Comparison of ENCODE assay signal across 8 mouse cellular contexts in genomic region chrX:155216271-155216670, GRCm38 (mm10). TPM values are rescaled to one million over a fixed set of nuclear protein-coding genes. Genes with fewer than 3 reads are reported as not detected.
DNase-seq lines count a peak whose midpoint lies in the region; ATAC-seq and TF ChIP-seq lines count a peak whose summit lies in the region.

Sat1 (minus strand) TSS chrX:155216449.

- in situ Hi-C loops in Patski (cut with MboI; ENCODE audit: low pct_unique_long_range_greater_than_20kb) = loop anchor here (5.0 to 10.0 kb wide), 3 partner anchors 41 to 99 kb away; no protein-coding TSS in a partner anchor

- H3K4me3 ChIP-seq in hindbrain, embryonic 14.5 days (replicated peaks; ENCODE audit: low read length) = peak within 1 kb of the TSS; percentile 44

- ATAC-seq in Patski = peak; percentile 93
- peak; percentile 99 for ATAC-seq in hindbrain, embryonic 14.5 days (ENCODE audit: low FRiP score)

- no peaks in the 10 kb centered on the region for H3K36me3 ChIP-seq in hindbrain, embryonic 14.5 days (replicated peaks; ENCODE audit: control insufficient read depth, insufficient read depth)

- no peaks in the 10 kb centered on the region for H3K9me3 ChIP-seq in hindbrain, embryonic 14.5 days (ENCODE audit: control insufficient read depth, low read length)

- peaks cover 4% of the 10 kb centered on the region for H3K27me3 ChIP-seq in Patski
- H3K27me3 ChIP-seq in hindbrain, embryonic 14.5 days (ENCODE audit: control insufficient read depth, insufficient read depth, low read length) = no peaks in the 10 kb centered on the region

- POLR2A ChIA-PET in Patski (lab: Charles Lee) = interaction anchor here (0.7 kb wide), 1 partner anchor 11 kb away, joined by 4 read pairs; no protein-coding TSS in a partner anchor

- H3K4me2 ChIP-seq in hindbrain, embryonic 14.5 days (replicated peaks) = peak within 1 kb of the TSS; percentile 57

- CTCF ChIA-PET in Patski (lab: Charles Lee) = interaction anchor here (1.1 to 1.7 kb wide), 4 partner anchors 41 to 88 kb away, joined by 3 to 6 read pairs (median 4); no protein-coding TSS in a partner anchor

- peak; percentile 71 for TF ChIP-seq CTCF in Patski (IDR thresholded peaks at IDR 0.05)

- peak within 1 kb of the TSS; percentile 53 for H3K9ac ChIP-seq in hindbrain, embryonic 14.5 days

- 12% methylated on average over 26 of the region's 26 CpGs for WGBS in hindbrain, embryonic 14.5 days

- H3K4me1 ChIP-seq in hindbrain, embryonic 14.5 days (replicated peaks; ENCODE audit: control insufficient read depth, insufficient read depth, low read length) = no peaks in the 10 kb centered on the region

- H3K27ac ChIP-seq in hindbrain, embryonic 14.5 days = peak within 1 kb of the TSS; percentile 38; the same call in 1 of the 2 replicates

- peak; percentile 55 for DNase-seq in Patski (ENCODE audit: low read depth, low spot score)
- DNase-seq in cerebellum, postnatal 14 days = peak; percentile 89 to 91
- DNase-seq in frontal cortex, postnatal 25 days (ENCODE audit: low spot score in 2 of 2) = peak; percentile 70 to 82
- DNase-seq in hindbrain, embryonic 14.5 days (ENCODE audit: low spot score) = peak; percentile 85
- DNase-seq in layer of hippocampus, postnatal 36 days = peak; percentile 79 to 87
- DNase-seq in lung, postnatal 36 days = peak; percentile 97
- DNase-seq in retina, postnatal 1 day = peak; percentile 94
- DNase-seq in urinary bladder, adult 18-20 months (ENCODE audit: low spot score in 2 of 2) = peak; percentile 70 to 89

RNA-seq across cellular contexts. Expression of gene Sat1, which starts in this region (rescaled TPM):
- 399 TPM for polyA plus RNA-seq in Patski (2021)
- polyA plus RNA-seq in hindbrain, embryonic 14.5 days (2014; fragmentation: Nextera tagmentation; extraction: Ambion mirVana) = 79.8 and 80.0 TPM in 2 replicates
- total RNA-seq in layer of hippocampus, postnatal 36 days (2021) = 10 to 100 TPM; 66.2 to 67.2 TPM

Comparison
In these comparisons a context has a peak if more than half of its experiments do, and no peak if none do; other contexts are left out.
1. Peak in every context shown above with its lines: DNase-seq, ATAC-seq, H3K4me3 ChIP-seq and H3K27ac ChIP-seq.